Mouse (Mus musculus) frontal cortex, postnatal 14 days (tissue): ENCODE results near the gene Htr6.

ENCODE experiments used
- DNase-seq, 2 experiments: peaks; one replicate each; pipeline ENCODE4 v3.0.0; 2022; ENCODE audit warnings: low spot score in 2 of 2

Htr6 gene

GRCm38 (mm10) chr4:139088982-139089671 is 13.8 kb upstream of the Htr6 start:
- DNase-seq, result no peak

- DNase-seq, result no peak
Observed at GRCm38 (mm10) chr4:139086984-139087383, 11.6 kb upstream of the Htr6 start.

GRCm38 (mm10) chr4:139086037-139086436 is 10.7 kb upstream of the Htr6 start:
- DNase-seq, result peak; percentile 61 to 89

- no peak for DNase-seq
Observed at GRCm38 (mm10) chr4:139085337-139085736, 10.0 kb upstream of the Htr6 start.

- DNase-seq, result no peak
Observed at GRCm38 (mm10) chr4:139082790-139083564, 7.6 kb upstream of the Htr6 start.

- DNase-seq, result no peak
Observed at GRCm38 (mm10) chr4:139081270-139081931, 6.0 kb upstream of the Htr6 start.

GRCm38 (mm10) chr4:139080259-139080658 is 4.9 kb upstream of the Htr6 start:
- DNase-seq, result no peak

GRCm38 (mm10) chr4:139079439-139079838 is 4.1 kb upstream of the Htr6 start:
- no peak for DNase-seq

- DNase-seq, result no peak
Observed at GRCm38 (mm10) chr4:139078726-139079125, 3.4 kb upstream of the Htr6 start.

- no peak for DNase-seq
Observed at GRCm38 (mm10) chr4:139078313-139078712, 2.9 kb upstream of the Htr6 start.

GRCm38 (mm10) chr4:139075915-139076314 is 545 bp upstream of the Htr6 start:
- DNase-seq, result no peak

- no peak for DNase-seq
Observed at GRCm38 (mm10) chr4:139074060-139074459, 1.3 kb downstream of the Htr6 start.

- no peak for DNase-seq
Observed at GRCm38 (mm10) chr4:139068287-139068686, 7.1 kb downstream of the Htr6 start.

- no peak for DNase-seq
Observed at GRCm38 (mm10) chr4:139064831-139065230, 10.5 kb downstream of the Htr6 start.

GRCm38 (mm10) chr4:139059569-139059968 is 15.8 kb downstream of the Htr6 start:
- DNase-seq, result no peak

GRCm38 (mm10) chr4:139058029-139058428 is 17.3 kb downstream of the Htr6 start:
- no peak for DNase-seq

- DNase-seq, result no peak
Observed at GRCm38 (mm10) chr4:139057291-139057690, 18.1 kb downstream of the Htr6 start.

- DNase-seq, result no peak
Observed at GRCm38 (mm10) chr4:139055744-139056143, 19.6 kb downstream of the Htr6 start.

- no peak for DNase-seq
Observed at GRCm38 (mm10) chr4:139055336-139055735, 20.0 kb downstream of the Htr6 start.

GRCm38 (mm10) chr4:139054300-139054923 is 21.0 kb downstream of the Htr6 start:
- DNase-seq, result peak; percentile 57 to 59

- DNase-seq, result no peak
Observed at GRCm38 (mm10) chr4:139053391-139053790, 22.0 kb downstream of the Htr6 start.

- DNase-seq, result no peak
Observed at GRCm38 (mm10) chr4:139052796-139053195, 22.6 kb downstream of the Htr6 start.
